Mouse (Mus musculus): ENCODE data around the gene Tipin. TPM values are rescaled to one million over a fixed set of nuclear protein-coding genes. Genes with fewer than 3 reads are reported as not detected.

Gene Tipin
- total RNA-seq, 2 experiments from 2014 or later, result 34.1 to 50.3 TPM

DNA sequence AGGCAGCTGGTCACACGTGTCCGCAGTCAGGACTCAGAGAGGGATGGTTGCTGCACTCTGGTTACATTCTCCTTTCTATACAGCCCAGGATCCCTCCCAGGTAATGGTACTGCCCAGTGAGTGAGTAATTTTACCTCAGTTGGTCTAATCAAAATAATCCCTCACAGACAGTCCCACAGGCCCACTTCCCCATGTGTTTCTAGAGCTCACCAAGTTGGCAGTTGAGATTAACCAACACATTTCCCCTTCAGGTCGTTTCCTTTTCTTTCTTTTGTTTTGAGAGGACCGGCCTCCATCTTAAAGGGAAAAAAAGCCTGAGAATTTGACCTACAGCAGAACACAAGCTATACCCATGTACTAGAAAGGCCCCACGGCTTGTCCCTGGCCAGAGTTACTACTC is 64.5 kb downstream of the Tipin start:
- DNase-seq, result no peak

DNA sequence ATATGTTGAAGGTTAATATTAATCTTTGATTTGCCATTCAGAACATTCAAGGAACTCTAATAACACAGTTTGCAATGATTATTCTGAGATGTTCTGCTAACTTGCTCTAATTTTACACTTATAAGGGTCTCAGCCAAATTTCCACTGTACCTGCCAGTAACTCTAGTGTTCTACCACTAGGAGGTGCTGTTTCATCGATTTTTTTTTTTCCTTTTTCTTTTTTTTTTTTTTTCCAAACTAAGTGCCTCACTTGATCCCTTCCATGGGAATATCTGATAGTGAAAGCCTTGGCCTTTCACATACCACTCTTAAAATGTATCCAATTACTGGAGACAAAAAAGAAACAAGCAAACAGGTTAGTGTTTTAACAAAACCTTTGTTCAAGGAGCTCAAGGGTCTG is 66.0 kb downstream of the Tipin start:
- DNase-seq, result no peak

- no peak for DNase-seq
Measured at GRCm38 (mm10) chr9:64349490-64349889, 68.1 kb downstream of the Tipin start.

- DNase-seq, result no peak
Measured at GRCm38 (mm10) chr9:64351191-64351590, 69.8 kb downstream of the Tipin start.

Other genes starting within 250 kb of the Tipin start
- 1 to 10 TPM; 2.0 to 2.8 TPM for gene Lctl, start 164.4 kb upstream of the Tipin start, total RNA-seq (2021)
- gene Zwilch, start 108.5 kb upstream of the Tipin start, total RNA-seq (2021), result 10 to 100 TPM in 1 of 2 experiments, 1 to 10 TPM in 1; 5.9 to 12.8 TPM
- gene Rpl4, start 108.2 kb upstream of the Tipin start, total RNA-seq (2021), result 100 to 1,000 TPM; 901 to 923 TPM
- 10 to 100 TPM; 17.4 to 20.8 TPM for gene Snapc5, start 102.3 kb upstream of the Tipin start, total RNA-seq (2021)
- 1 to 10 TPM; 1.9 to 3.1 TPM for gene Uchl4, start 46.4 kb upstream of the Tipin start, total RNA-seq (2021)
- gene Map2k1, start 27.9 kb upstream of the Tipin start, total RNA-seq (2021), result 10 to 100 TPM; 54.7 to 55.1 TPM
- gene Dis3l, start 59.7 kb downstream of the Tipin start, total RNA-seq (2021), result 10 to 100 TPM; 17.3 to 17.4 TPM
- 1 to 10 TPM; 2.0 to 3.0 TPM for gene Megf11, start 104.0 kb downstream of the Tipin start, total RNA-seq (2021)